Mouse (Mus musculus) midbrain, embryonic 12.5 days (tissue): ENCODE data around the gene Frem2. TPM values are rescaled to one million over a fixed set of nuclear protein-coding genes. Genes with fewer than 3 reads are reported as not detected.
A peak's percentile ranks its signal among the peaks of the same experiment; 100 is the strongest.

ENCODE experiments used
- ATAC-seq: fragments of 200-750 bp; cut with Nextera tagmentation; 2 replicates; pipeline ENCODE4 v1.8.0; 2017; ENCODE audit warnings: low read depth, moderate TSS enrichment, moderate library complexity; ENCODE audit not compliant: low FRiP score
- H3K27ac ChIP-seq: fragments of 300-500 bp; sonication (generic); replicated peaks from 2 replicates; pipeline ENCODE4 v1.5.1; 2016; ENCODE audit warnings: mild to moderate bottlenecking
- H3K27me3 ChIP-seq: fragments of 300-500 bp; sonication (generic); 2 replicates; pipeline ENCODE4 v1.6.1; 2016; ENCODE audit warnings: mild to moderate bottlenecking
- H3K36me3 ChIP-seq: fragments of 300-500 bp; sonication (generic); 2 replicates; pipeline ENCODE4 v1.6.1; 2016
- H3K4me1 ChIP-seq: fragments of 300-500 bp; sonication (generic); 2 replicates; pipeline ENCODE4 v1.6.1; 2016
- H3K4me2 ChIP-seq: fragments of 300-500 bp; sonication (generic); replicated peaks from 2 replicates; pipeline ENCODE4 v1.6.1; 2016; ENCODE audit warnings: mild to moderate bottlenecking, moderate library complexity
- H3K4me3 ChIP-seq: fragments of 300-500 bp; sonication (generic); 2 replicates; pipeline ENCODE4 v1.5.1; 2016; ENCODE audit warnings: mild to moderate bottlenecking
- H3K9ac ChIP-seq: fragments of 300-500 bp; sonication (generic); replicated peaks from 2 replicates; pipeline ENCODE4 v1.6.1; 2016; ENCODE audit warnings: mild to moderate bottlenecking, moderate library complexity
- H3K9me3 ChIP-seq: fragments of 300-500 bp; sonication (generic); 2 replicates; pipeline ENCODE4 v1.6.1; 2016; ENCODE audit warnings: mild to moderate bottlenecking
- WGBS: fragments of 180-500 bp; shearing (Covaris S2); methylation state at CpG from one replicate; pipeline ENCODE4 v1.1.7; 2016; 5-methylcytosine and 5-hydroxymethylcytosine counted together
- polyA plus RNA-seq: library from polyadenylated mRNA; unstranded; fragments of >200 nt; fragmentation: Nextera tagmentation; extraction: Ambion mirVana; gene quantifications from 2 replicates; pipeline ENCODE4 v1.2.1, GENCODE M21; 2016

Gene Frem2
- polyA plus RNA-seq, 1 experiment from 2014 or later, result 1.6 TPM

- H3K4me3 ChIP-seq, result no peak overlapping the region
- no peaks in the 10 kb centered on the region; the same call in 1 of the 2 replicates for H3K27me3 ChIP-seq
- H3K4me2 ChIP-seq, result no peak overlapping the region
- H3K4me1 ChIP-seq, result no peaks in the 10 kb centered on the region
- no peaks in the 10 kb centered on the region for H3K36me3 ChIP-seq
- H3K9ac ChIP-seq, result no peak overlapping the region
- no peaks in the 10 kb centered on the region for H3K9me3 ChIP-seq
- ATAC-seq, result no peak
- no peak overlapping the region for H3K27ac ChIP-seq
- WGBS, result 30% methylated on average over 7 of the region's 7 CpGs
Measured at GRCm38 (mm10) chr3:53576320-53577116, 80.6 kb downstream of the Frem2 start.

DNA sequence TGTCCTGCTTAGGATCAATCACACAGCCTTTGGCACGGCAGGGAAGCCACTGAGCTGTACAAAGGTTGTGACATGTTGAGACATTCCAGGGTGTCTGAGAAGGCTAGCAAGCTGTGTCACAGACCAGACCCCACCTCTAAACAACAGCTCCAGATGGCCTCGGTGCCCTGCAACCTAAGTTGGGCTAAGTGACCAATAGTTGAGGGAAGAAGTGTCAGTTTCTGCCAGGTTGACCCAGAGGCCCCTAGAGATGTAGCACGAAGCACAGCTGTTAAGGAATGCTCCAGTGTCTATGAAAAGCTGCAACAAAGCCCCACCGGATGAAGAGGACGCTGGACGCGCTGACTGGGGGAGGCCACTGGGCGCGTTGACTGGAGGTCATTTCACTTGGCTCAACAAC lies 83.0 kb downstream of the Frem2 start:
- no peak for ATAC-seq
- 34% methylated on average over 9 of the region's 9 CpGs for WGBS

GRCm38 (mm10) chr3:53571663-53572062 lies 85.5 kb downstream of the Frem2 start:
- no peak for ATAC-seq
- no peak overlapping the region for H3K9ac ChIP-seq

More for the DNA sequence above, 83.0 kb downstream of the Frem2 start:
- Histone ChIP-seq H3K4me2 (no peak overlapping the region), H3K36me3 (no peaks in the 10 kb centered on the region), H3K4me3 (no peak overlapping the region), H3K9me3 (no peaks in the 10 kb centered on the region), H3K27ac (no peak overlapping the region), H3K9ac (no peak overlapping the region), H3K4me1 (no peaks in the 10 kb centered on the region), H3K27me3 (no peaks in the 10 kb centered on the region; the same call in 1 of the 2 replicates)

GRCm38 (mm10) chr3:53564521-53564920 lies 92.6 kb downstream of the Frem2 start:
- Histone ChIP-seq H3K4me2 (no peak overlapping the region), H3K4me1 (peaks cover 26% of the 10 kb centered on the region), H3K9ac (no peak overlapping the region), H3K27me3 (0 out of 2 replicates have a peak, but pooled peaks cover 3% of the 10 kb centered on the region), H3K36me3 (no peaks in the 10 kb centered on the region), H3K27ac (no peak overlapping the region), H3K4me3 (no peak overlapping the region), H3K9me3 (no peaks in the 10 kb centered on the region)
- ATAC-seq, result peak; percentile 34; the same call in 1 of the 2 replicates
- 29% methylated on average over 7 of the region's 7 CpGs for WGBS

More at GRCm38 (mm10) chr3:53571663-53572062, 85.5 kb downstream of the Frem2 start:
- Histone ChIP-seq H3K4me2 (no peak overlapping the region), H3K27ac (no peak overlapping the region), H3K4me1 (no peaks in the 10 kb centered on the region), H3K4me3 (no peak overlapping the region), H3K36me3 (no peaks in the 10 kb centered on the region), H3K9me3 (no peaks in the 10 kb centered on the region), H3K27me3 (no peaks in the 10 kb centered on the region; the same call in 1 of the 2 replicates)
- 56% methylated on average over 6 of the region's 6 CpGs for WGBS

- Histone ChIP-seq H3K27me3 (0 out of 2 replicates have a peak, but pooled peaks cover 3% of the 10 kb centered on the region), H3K4me3 (no peak overlapping the region), H3K9me3 (no peaks in the 10 kb centered on the region), H3K9ac (no peak overlapping the region), H3K27ac (peak overlapping the region; percentile 64; the same call in 1 of the 2 replicates), H3K4me2 (no peak overlapping the region), H3K36me3 (no peaks in the 10 kb centered on the region), H3K4me1 (peaks cover 26% of the 10 kb centered on the region)
- no peak for ATAC-seq
- 45% methylated on average over 7 of the region's 7 CpGs for WGBS
Measured at GRCm38 (mm10) chr3:53563746-53564145, 93.4 kb downstream of the Frem2 start.

DNA sequence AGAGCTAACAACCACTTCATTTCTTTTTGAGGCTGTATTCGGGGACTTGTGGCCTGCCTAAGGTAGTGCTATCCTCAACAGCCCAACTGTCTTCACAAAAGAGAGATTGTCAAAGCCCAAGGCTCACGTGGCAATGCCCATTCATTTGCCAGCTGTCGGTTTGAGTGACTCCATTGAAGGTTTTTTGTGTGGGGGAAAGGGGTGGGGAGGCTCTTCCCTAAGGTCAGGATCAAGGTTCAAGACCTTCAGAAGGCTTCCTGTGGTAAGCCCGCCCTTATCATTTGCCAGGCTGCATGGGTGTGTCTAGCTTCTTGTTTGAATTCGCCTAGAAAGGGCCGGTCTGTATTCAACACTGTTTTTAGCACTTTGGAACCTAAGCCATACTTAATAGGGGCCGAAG lies 95.3 kb downstream of the Frem2 start:
- Histone ChIP-seq H3K9ac (no peak overlapping the region), H3K4me2 (no peak overlapping the region), H3K4me3 (no peak overlapping the region), H3K36me3 (no peaks in the 10 kb centered on the region), H3K27me3 (0 out of 2 replicates have a peak, but pooled peaks cover 3% of the 10 kb centered on the region), H3K27ac (no peak overlapping the region), H3K9me3 (no peaks in the 10 kb centered on the region), H3K4me1 (peaks cover 26% of the 10 kb centered on the region)
- WGBS, result 27% methylated on average over 7 of the region's 7 CpGs
- ATAC-seq, result peak; percentile 19; the same call in 1 of the 2 replicates

GRCm38 (mm10) chr3:53559056-53559455 lies 98.1 kb downstream of the Frem2 start:
- Histone ChIP-seq H3K4me1 (peaks cover 18% of the 10 kb centered on the region), H3K4me3 (no peak overlapping the region), H3K9ac (no peak overlapping the region), H3K36me3 (no peaks in the 10 kb centered on the region), H3K4me2 (no peak overlapping the region), H3K27me3 (0 out of 2 replicates have a peak, but pooled peaks cover 3% of the 10 kb centered on the region), H3K9me3 (no peaks in the 10 kb centered on the region), H3K27ac (no peak overlapping the region)
- no peak for ATAC-seq
- WGBS, result 66% methylated on average over 6 of the region's 6 CpGs

DNA sequence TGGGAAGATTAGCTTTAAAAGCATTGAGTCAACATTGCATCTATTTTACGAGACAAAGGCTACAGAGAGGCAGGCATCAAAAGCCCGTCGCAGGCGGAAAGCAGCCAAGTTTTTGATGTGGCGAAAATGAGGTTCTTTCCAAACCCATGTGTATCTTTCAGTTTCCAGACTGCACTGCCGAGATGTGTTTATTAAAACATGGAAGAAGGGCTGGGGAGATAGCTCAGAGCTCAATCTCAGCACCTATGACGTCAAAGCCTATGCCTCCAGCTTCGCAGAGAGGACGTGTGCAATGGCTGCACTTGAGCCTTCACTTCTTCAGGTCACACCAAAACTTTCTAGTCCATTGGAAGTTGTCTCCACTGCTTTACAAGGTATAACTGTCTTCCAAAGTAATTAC lies 98.9 kb downstream of the Frem2 start:
- Histone ChIP-seq H3K9ac (no peak overlapping the region), H3K4me2 (no peak overlapping the region), H3K27ac (no peak overlapping the region), H3K9me3 (no peaks in the 10 kb centered on the region), H3K36me3 (no peaks in the 10 kb centered on the region), H3K4me1 (peaks cover 9% of the 10 kb centered on the region; the same call in 1 of the 2 replicates), H3K4me3 (no peak overlapping the region), H3K27me3 (0 out of 2 replicates have a peak, but pooled peaks cover 3% of the 10 kb centered on the region)
- 75% methylated on average over 9 of the region's 9 CpGs for WGBS
- no peak for ATAC-seq

DNA sequence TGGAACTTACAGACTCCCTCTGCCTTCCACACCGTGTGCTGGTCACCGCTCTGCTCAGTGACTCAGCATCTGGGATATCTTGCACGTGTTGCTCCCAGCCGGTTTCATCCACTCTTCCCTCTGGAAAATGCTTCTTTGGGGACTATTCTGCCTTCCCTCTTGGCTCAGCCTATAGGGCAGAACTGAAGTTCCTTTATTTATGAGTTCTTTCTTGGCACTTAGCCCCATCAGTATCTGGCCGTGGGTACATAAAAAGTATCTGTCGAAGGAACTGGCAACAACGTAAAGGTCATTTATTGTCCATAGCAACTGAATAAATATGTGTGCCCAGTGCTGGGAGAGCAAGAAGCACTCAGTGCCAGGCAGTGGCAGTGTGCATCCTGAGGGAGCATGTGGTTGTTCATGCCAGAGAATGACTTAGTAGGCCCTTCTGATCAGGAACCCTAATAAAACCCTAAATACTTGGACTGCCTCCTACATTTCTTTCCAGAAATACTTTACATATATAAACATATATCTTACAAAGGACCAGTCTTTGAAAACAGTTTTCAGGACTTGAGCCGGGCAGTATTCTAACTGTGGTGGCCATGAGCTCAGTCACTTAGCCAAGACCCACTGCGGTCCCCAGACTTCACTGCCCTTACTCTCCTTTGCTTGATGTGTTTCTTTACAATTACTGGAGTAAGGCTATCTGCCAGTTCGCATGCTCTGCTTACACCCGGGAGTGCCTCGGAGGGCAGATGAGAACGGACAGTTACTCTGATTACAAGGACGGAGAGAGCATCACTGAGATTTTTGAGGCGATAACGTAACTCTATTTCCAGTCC lies 99.6 kb downstream of the Frem2 start:
- Histone ChIP-seq H3K4me3 (no peak overlapping the region), H3K4me2 (no peak overlapping the region), H3K27me3 (0 out of 2 replicates have a peak, but pooled peaks cover 3% of the 10 kb centered on the region), H3K9ac (no peak overlapping the region), H3K36me3 (no peaks in the 10 kb centered on the region), H3K27ac (no peak overlapping the region), H3K9me3 (no peaks in the 10 kb centered on the region), H3K4me1 (peaks cover 8% of the 10 kb centered on the region; the same call in 1 of the 2 replicates)
- no peak for ATAC-seq
- WGBS, result 79% methylated on average over 16 of the region's 16 CpGs

- ATAC-seq, result no peak
- Histone ChIP-seq H3K36me3 (no peaks in the 10 kb centered on the region), H3K4me1 (no peaks in the 10 kb centered on the region), H3K27ac (no peak overlapping the region), H3K9me3 (no peaks in the 10 kb centered on the region), H3K4me3 (no peak overlapping the region), H3K27me3 (0 out of 2 replicates have a peak, but pooled peaks cover 3% of the 10 kb centered on the region), H3K9ac (no peak overlapping the region), H3K4me2 (no peak overlapping the region)
- WGBS, result 54% methylated on average over 10 of the region's 10 CpGs
Measured at GRCm38 (mm10) chr3:53555031-53555952, 101.9 kb downstream of the Frem2 start.

DNA sequence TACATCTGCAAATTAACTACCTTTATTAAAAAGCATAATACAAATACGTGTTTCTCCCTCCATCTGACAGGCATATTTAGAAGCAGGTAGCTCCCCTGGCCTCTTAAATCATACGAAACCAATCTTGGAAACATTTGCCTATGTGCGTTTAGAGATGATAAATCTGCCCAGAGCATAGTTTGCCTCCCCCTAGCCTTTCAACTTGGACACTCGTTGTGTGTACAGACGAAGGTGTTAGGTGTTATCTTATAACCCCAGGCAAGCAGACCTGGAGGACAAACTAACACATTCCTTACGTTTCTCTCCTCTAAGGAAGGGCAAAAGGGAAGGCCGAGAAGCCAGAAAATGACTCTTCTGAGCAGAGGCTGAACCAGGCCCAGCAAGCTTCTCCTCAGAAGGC lies 104.5 kb downstream of the Frem2 start:
- no peaks in the 10 kb centered on the region for H3K9me3 ChIP-seq
- no peaks in the 10 kb centered on the region for H3K36me3 ChIP-seq
- no peak overlapping the region for H3K4me3 ChIP-seq
- no peaks in the 10 kb centered on the region for H3K4me1 ChIP-seq
- ATAC-seq, result no peak
- 89% methylated on average over 7 of the region's 7 CpGs for WGBS
- no peak overlapping the region for H3K27ac ChIP-seq
- H3K9ac ChIP-seq, result no peak overlapping the region
- no peak overlapping the region for H3K4me2 ChIP-seq
- no peaks in the 10 kb centered on the region for H3K27me3 ChIP-seq
